Mouse (Mus musculus) cortical plate, adult 2 months (tissue): ENCODE measurements around the gene Zbtb9.

Experiments
- CTCF ChIP-seq: fragments of 200-500 bp; IDR thresholded peaks from 2 replicates; pipeline ENCODE4 v1.5.1; 2011; ENCODE audit warnings: mild to moderate bottlenecking, control low read depth, low read length; ENCODE audit not compliant: insufficient read depth; ENCODE audit errors: extremely low read depth
- POLR2A ChIP-seq: fragments of 200-500 bp; IDR thresholded peaks from 2 replicates; pipeline ENCODE4 v1.6.1; 2011; ENCODE audit warnings: mild to moderate bottlenecking, low read length, control low read depth; ENCODE audit not compliant: insufficient read depth; ENCODE audit errors: extremely low read depth

GRCm38 (mm10) chr17:26941841-26942570, 31.0 kb upstream of the Zbtb9 start:
- TF ChIP-seq POLR2A (no peak), CTCF (no peak)
